Mouse (Mus musculus): ENCODE measurements around the gene Ddx49. TPM values are rescaled to one million over a fixed set of nuclear protein-coding genes. Genes with fewer than 3 reads are reported as not detected.

Ddx49 gene
- total and polyA plus RNA-seq, 2 experiments from 2014 or later, result 40.4 to 53.8 TPM

DNA sequence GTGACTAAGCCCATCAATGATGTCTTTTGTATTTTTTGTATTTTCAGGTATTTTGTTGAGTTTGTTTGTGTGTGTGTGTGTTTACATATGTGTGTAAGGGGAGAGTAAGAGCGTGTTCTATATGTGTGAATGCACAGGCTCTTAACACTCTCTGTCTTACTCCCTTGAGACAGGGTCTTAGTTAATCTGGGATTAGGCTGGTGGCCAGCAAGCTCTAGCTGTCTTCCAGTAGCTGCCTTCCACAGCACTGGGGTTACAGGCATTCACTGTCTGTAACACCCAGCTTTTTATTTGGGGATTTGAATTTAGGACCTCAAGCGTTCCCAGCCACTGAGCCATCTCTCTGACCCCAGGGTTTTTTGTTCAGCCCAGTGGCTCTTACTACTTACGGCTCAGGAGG lies 54.4 kb downstream of the Ddx49 start:
- Histone ChIP-seq H3K27me3 (ENCODE audit: insufficient read depth, low read length) (no peaks in the 10 kb centered on the region), H3K9me3 (ENCODE audit: low read length) (no peaks in the 10 kb centered on the region), H3K4me3 (ENCODE audit: low read length) (no peak overlapping the region), H3K27ac (no peak overlapping the region), H3K9ac (replicated peaks; ENCODE audit: low read length) (no peak overlapping the region), H3K36me3 (ENCODE audit: insufficient read depth, low read length) (peaks cover 61% of the 10 kb centered on the region), H3K4me2 (ENCODE audit: low read depth, low read length) (no peak overlapping the region), H3K4me1 (ENCODE audit: insufficient read depth, low read length) (no peaks in the 10 kb centered on the region)
- WGBS, result 67% methylated on average over 3 of the region's 3 CpGs
- no peak for TF ChIP-seq CTCF (IDR thresholded peaks at IDR 0.05; ENCODE audit: low read depth)
- ATAC-seq (no peak), DNase-seq (ENCODE audit: low spot score) (peak; percentile 61)

DNA sequence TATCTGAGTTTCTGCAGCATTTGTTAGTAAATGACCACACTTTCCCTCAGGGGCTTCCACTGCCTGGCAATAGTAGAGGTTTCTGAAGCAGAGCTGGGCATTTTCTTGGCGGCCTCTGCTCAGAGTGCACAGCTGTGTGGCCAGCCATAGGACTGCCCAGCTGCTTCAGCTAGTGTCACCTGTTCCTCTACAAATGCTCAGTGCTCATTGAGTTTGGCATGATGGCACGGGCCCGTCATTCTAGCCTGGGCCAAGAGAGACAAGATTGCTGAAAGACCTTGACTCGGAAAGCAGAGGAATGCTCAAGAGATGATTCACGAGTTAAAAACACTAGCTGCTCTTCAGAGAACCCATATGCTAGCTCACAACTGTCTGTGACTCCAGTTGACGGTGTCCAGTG lies 55.7 kb downstream of the Ddx49 start:
- DNase-seq (ENCODE audit: low spot score), result no peak
- no peak overlapping the region for H3K9ac ChIP-seq (replicated peaks; ENCODE audit: low read length)
- no peaks in the 10 kb centered on the region for H3K4me1 ChIP-seq (ENCODE audit: insufficient read depth, low read length)
- ATAC-seq, result no peak
- H3K36me3 ChIP-seq (ENCODE audit: insufficient read depth, low read length), result peaks cover 60% of the 10 kb centered on the region
- WGBS, result 84% methylated on average over 6 of the region's 6 CpGs
- H3K4me2 ChIP-seq (ENCODE audit: low read depth, low read length), result no peak overlapping the region
- H3K27ac ChIP-seq, result no peak overlapping the region
- no peaks in the 10 kb centered on the region for H3K9me3 ChIP-seq (ENCODE audit: low read length)
- TF ChIP-seq CTCF (IDR thresholded peaks at IDR 0.05; ENCODE audit: low read depth), result no peak
- no peak overlapping the region for H3K4me3 ChIP-seq (ENCODE audit: low read length)
- H3K27me3 ChIP-seq (ENCODE audit: insufficient read depth, low read length), result no peaks in the 10 kb centered on the region

Other genes starting within 250 kb of the Ddx49 start
- gene Tm6sf2, start 229.6 kb downstream of the Ddx49 start, total RNA-seq (2014; rRNA removed), result 0.25 TPM in 1 of 2 replicates, not detected in the other
- 0.19 and 0.37 TPM in 2 replicates for gene Tm6sf2, start 229.6 kb downstream of the Ddx49 start, polyA plus RNA-seq (2015; fragmentation: Nextera tagmentation; extraction: Ambion mirVana)
- gene Hapln4, start 219.0 kb downstream of the Ddx49 start, total RNA-seq (2014; rRNA removed), result 2.0 and 4.5 TPM in 2 replicates
- gene Hapln4, start 219.0 kb downstream of the Ddx49 start, polyA plus RNA-seq (2015; fragmentation: Nextera tagmentation; extraction: Ambion mirVana), result 2.5 and 2.9 TPM in 2 replicates
- 429 and 473 TPM in 2 replicates for gene Ncan, start 181.6 kb downstream of the Ddx49 start, total RNA-seq (2014; rRNA removed)
- gene Ncan, start 181.6 kb downstream of the Ddx49 start, polyA plus RNA-seq (2015; fragmentation: Nextera tagmentation; extraction: Ambion mirVana), result 155 and 183 TPM in 2 replicates
- gene Nr2c2ap, start 171.2 kb downstream of the Ddx49 start, total RNA-seq (2014; rRNA removed), result 6.1 and 9.4 TPM in 2 replicates
- gene Nr2c2ap, start 171.2 kb downstream of the Ddx49 start, polyA plus RNA-seq (2015; fragmentation: Nextera tagmentation; extraction: Ambion mirVana), result 48.5 and 50.2 TPM in 2 replicates
- gene Rfxank, start 163.3 kb downstream of the Ddx49 start, total RNA-seq (2014; rRNA removed), result 13.8 and 20.5 TPM in 2 replicates
- gene Rfxank, start 163.3 kb downstream of the Ddx49 start, polyA plus RNA-seq (2015; fragmentation: Nextera tagmentation; extraction: Ambion mirVana), result 8.4 and 9.7 TPM in 2 replicates
- gene Borcs8, start 163.0 kb downstream of the Ddx49 start, total RNA-seq (2014; rRNA removed), result 71.4 and 74.0 TPM in 2 replicates
- gene Borcs8, start 163.0 kb downstream of the Ddx49 start, polyA plus RNA-seq (2015; fragmentation: Nextera tagmentation; extraction: Ambion mirVana), result 47.5 and 55.0 TPM in 2 replicates
- 0.40 and 0.52 TPM in 2 replicates for gene Mef2b, start 162.8 kb downstream of the Ddx49 start, total RNA-seq (2014; rRNA removed)
- 0.90 and 1.1 TPM in 2 replicates for gene Mef2b, start 162.8 kb downstream of the Ddx49 start, polyA plus RNA-seq (2015; fragmentation: Nextera tagmentation; extraction: Ambion mirVana)
- gene Tmem161a, start 130.1 kb downstream of the Ddx49 start, total RNA-seq (2014; rRNA removed), result 53.7 and 72.4 TPM in 2 replicates
- 45.2 and 46.4 TPM in 2 replicates for gene Tmem161a, start 130.1 kb downstream of the Ddx49 start, polyA plus RNA-seq (2015; fragmentation: Nextera tagmentation; extraction: Ambion mirVana)
- gene Slc25a42, start 90.2 kb downstream of the Ddx49 start, total RNA-seq (2014; rRNA removed), result 12.0 and 17.1 TPM in 2 replicates
- 8.2 and 8.3 TPM in 2 replicates for gene Slc25a42, start 90.2 kb downstream of the Ddx49 start, polyA plus RNA-seq (2015; fragmentation: Nextera tagmentation; extraction: Ambion mirVana)
- 123 and 128 TPM in 2 replicates for gene Sugp2, start 68.3 kb downstream of the Ddx49 start, total RNA-seq (2014; rRNA removed)
- 56.7 and 61.4 TPM in 2 replicates for gene Sugp2, start 68.3 kb downstream of the Ddx49 start, polyA plus RNA-seq (2015; fragmentation: Nextera tagmentation; extraction: Ambion mirVana)
- 108 TPM in 2 replicates for gene Armc6, start 68.0 kb downstream of the Ddx49 start, total RNA-seq (2014; rRNA removed)
- 96.4 and 102 TPM in 2 replicates for gene Armc6, start 68.0 kb downstream of the Ddx49 start, polyA plus RNA-seq (2015; fragmentation: Nextera tagmentation; extraction: Ambion mirVana)
- gene Homer3, start 19.7 kb downstream of the Ddx49 start, total RNA-seq (2014; rRNA removed), result 40.3 and 42.3 TPM in 2 replicates
- 20.4 and 21.2 TPM in 2 replicates for gene Homer3, start 19.7 kb downstream of the Ddx49 start, polyA plus RNA-seq (2015; fragmentation: Nextera tagmentation; extraction: Ambion mirVana)
- gene Cope, start within 50 bp of the Ddx49 start, total RNA-seq (2014; rRNA removed), result 126 and 159 TPM in 2 replicates
- 286 and 291 TPM in 2 replicates for gene Cope, start within 50 bp of the Ddx49 start, polyA plus RNA-seq (2015; fragmentation: Nextera tagmentation; extraction: Ambion mirVana)
- gene Cers1, start 13.3 kb upstream of the Ddx49 start, total RNA-seq (2014; rRNA removed), result 92.5 and 101 TPM in 2 replicates
- gene Cers1, start 13.3 kb upstream of the Ddx49 start, polyA plus RNA-seq (2015; fragmentation: Nextera tagmentation; extraction: Ambion mirVana), result 43.4 and 45.5 TPM in 2 replicates
- 5.3 and 8.4 TPM in 2 replicates for gene Gdf1, start 27.3 kb upstream of the Ddx49 start, total RNA-seq (2014; rRNA removed)
- 6.0 and 6.9 TPM in 2 replicates for gene Gdf1, start 27.3 kb upstream of the Ddx49 start, polyA plus RNA-seq (2015; fragmentation: Nextera tagmentation; extraction: Ambion mirVana)
- 40.4 and 48.4 TPM in 2 replicates for gene Upf1, start 50.8 kb upstream of the Ddx49 start, total RNA-seq (2014; rRNA removed)
- gene Upf1, start 50.8 kb upstream of the Ddx49 start, polyA plus RNA-seq (2015; fragmentation: Nextera tagmentation; extraction: Ambion mirVana), result 8.6 and 10.3 TPM in 2 replicates
- 0.21 and 0.29 TPM in 2 replicates for gene Comp, start 71.1 kb upstream of the Ddx49 start, total RNA-seq (2014; rRNA removed)
- 0.25 and 0.33 TPM in 2 replicates for gene Comp, start 71.1 kb upstream of the Ddx49 start, polyA plus RNA-seq (2015; fragmentation: Nextera tagmentation; extraction: Ambion mirVana)
- gene Crtc1, start 137.1 kb upstream of the Ddx49 start, total RNA-seq (2014; rRNA removed), result 51.8 and 54.0 TPM in 2 replicates
- gene Crtc1, start 137.1 kb upstream of the Ddx49 start, polyA plus RNA-seq (2015; fragmentation: Nextera tagmentation; extraction: Ambion mirVana), result 31.5 and 39.3 TPM in 2 replicates
- gene Klhl26, start 174.5 kb upstream of the Ddx49 start, total RNA-seq (2014; rRNA removed), result 61.8 and 65.4 TPM in 2 replicates
- 33.6 and 35.8 TPM in 2 replicates for gene Klhl26, start 174.5 kb upstream of the Ddx49 start, polyA plus RNA-seq (2015; fragmentation: Nextera tagmentation; extraction: Ambion mirVana)
- gene Tmem59l, start 184.9 kb upstream of the Ddx49 start, total RNA-seq (2014; rRNA removed), result 196 and 198 TPM in 2 replicates
- 191 and 205 TPM in 2 replicates for gene Tmem59l, start 184.9 kb upstream of the Ddx49 start, polyA plus RNA-seq (2015; fragmentation: Nextera tagmentation; extraction: Ambion mirVana)
- gene Crlf1, start 190.7 kb upstream of the Ddx49 start, total RNA-seq (2014; rRNA removed), result 6.5 and 26.7 TPM in 2 replicates
- 16.3 and 17.3 TPM in 2 replicates for gene Crlf1, start 190.7 kb upstream of the Ddx49 start, polyA plus RNA-seq (2015; fragmentation: Nextera tagmentation; extraction: Ambion mirVana)
- gene Rex1bd, start 204.3 kb upstream of the Ddx49 start, total RNA-seq (2014; rRNA removed), result 140 TPM in 2 replicates
- gene Rex1bd, start 204.3 kb upstream of the Ddx49 start, polyA plus RNA-seq (2015; fragmentation: Nextera tagmentation; extraction: Ambion mirVana), result 188 and 190 TPM in 2 replicates
- 510 and 535 TPM in 2 replicates for gene Uba52, start 208.3 kb upstream of the Ddx49 start, total RNA-seq (2014; rRNA removed)
- gene Uba52, start 208.3 kb upstream of the Ddx49 start, polyA plus RNA-seq (2015; fragmentation: Nextera tagmentation; extraction: Ambion mirVana), result 717 and 784 TPM in 2 replicates
- gene Fkbp8, start 225.2 kb upstream of the Ddx49 start, total RNA-seq (2014; rRNA removed), result 532 and 593 TPM in 2 replicates
- gene Fkbp8, start 225.2 kb upstream of the Ddx49 start, polyA plus RNA-seq (2015; fragmentation: Nextera tagmentation; extraction: Ambion mirVana), result 343 and 360 TPM in 2 replicates
- gene Kxd1, start 225.5 kb upstream of the Ddx49 start, total RNA-seq (2014; rRNA removed), result 48.7 and 56.8 TPM in 2 replicates
- gene Kxd1, start 225.5 kb upstream of the Ddx49 start, polyA plus RNA-seq (2015; fragmentation: Nextera tagmentation; extraction: Ambion mirVana), result 53.8 and 56.6 TPM in 2 replicates
- 15.6 and 16.7 TPM in 2 replicates for gene Ell, start 237.0 kb upstream of the Ddx49 start, total RNA-seq (2014; rRNA removed)
- gene Ell, start 237.0 kb upstream of the Ddx49 start, polyA plus RNA-seq (2015; fragmentation: Nextera tagmentation; extraction: Ambion mirVana), result 10.0 and 10.8 TPM in 2 replicates